Mouse (Mus musculus): ENCODE measurements around the gene Ptgds. TPM values are rescaled to one million over a fixed set of nuclear protein-coding genes. Genes with fewer than 3 reads are reported as not detected.

Gene Ptgds
- polyA plus RNA-seq, 1 experiment from 2014 or later, result 7.6 TPM

DNA sequence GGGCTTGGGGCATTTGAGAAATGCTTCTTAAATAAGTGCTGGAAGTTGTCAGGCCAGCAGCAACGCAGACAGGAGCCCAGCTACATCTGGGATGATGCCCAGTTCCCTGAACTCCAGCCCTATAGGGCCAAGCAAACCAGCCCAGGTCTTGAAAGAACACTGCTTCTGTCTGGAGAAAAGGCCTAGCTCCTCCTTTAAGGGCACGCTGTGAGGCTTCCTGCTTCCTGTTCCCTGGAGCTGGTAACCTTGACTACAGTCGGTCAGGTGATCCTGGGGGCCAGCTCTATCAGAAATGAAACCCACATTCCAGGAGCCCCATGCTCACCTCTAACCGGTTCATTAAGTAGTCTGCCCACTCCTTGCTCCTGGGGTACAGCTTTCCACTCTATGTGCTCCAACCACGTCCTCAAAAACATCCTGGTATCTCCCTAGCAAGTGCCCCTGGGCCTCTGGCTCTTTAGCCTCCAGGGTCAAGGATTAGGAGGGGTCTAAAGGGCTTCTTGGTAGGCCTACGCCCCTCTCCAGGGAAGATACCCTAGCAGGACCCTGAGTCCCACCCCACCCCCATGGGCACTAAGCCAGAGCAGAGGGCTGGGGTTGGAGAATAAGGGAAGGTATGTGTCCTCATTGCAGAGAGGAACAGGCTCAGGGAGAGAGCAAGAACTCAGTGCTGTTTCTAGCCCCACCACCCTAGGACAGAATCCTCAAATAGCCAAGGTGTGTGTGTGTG lies 28.2 kb upstream of the Ptgds start:
- no peaks in the 10 kb centered on the region for H3K9me3 ChIP-seq (replicated peaks)
- H3K36me3 ChIP-seq (ENCODE audit: poor library complexity, severe bottlenecking), result peaks cover 8% of the 10 kb centered on the region
- no peak for ATAC-seq
- 62% methylated on average over 6 of the region's 6 CpGs for WGBS
- H3K4me3 ChIP-seq, result no peak overlapping the region
- H3K4me1 ChIP-seq, result peaks cover 21% of the 10 kb centered on the region
- H3K27ac ChIP-seq, result no peak overlapping the region
- no peaks in the 10 kb centered on the region for H3K27me3 ChIP-seq
- no peak overlapping the region for H3K9ac ChIP-seq
- H3K4me2 ChIP-seq, result no peak overlapping the region

DNA sequence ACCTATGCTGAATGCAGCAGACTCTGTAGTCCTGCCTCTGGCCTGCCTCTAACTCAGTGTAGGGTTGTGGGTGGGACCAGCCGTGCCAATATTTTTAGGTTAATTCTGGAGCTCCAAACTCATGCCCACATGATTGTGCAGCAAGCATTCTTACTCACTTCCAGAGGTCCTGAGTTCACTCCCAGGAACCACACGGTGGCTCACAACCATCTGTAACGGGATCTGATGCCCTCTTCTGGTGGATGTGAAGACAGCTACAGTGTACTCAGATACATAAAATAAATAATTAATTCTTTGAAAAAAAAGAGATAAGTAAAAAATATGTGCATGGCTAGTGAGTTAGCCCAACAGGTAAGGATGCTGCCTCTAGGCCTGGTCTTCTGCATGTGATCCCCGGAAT lies 26.6 kb upstream of the Ptgds start:
- no peaks in the 10 kb centered on the region for H3K27me3 ChIP-seq
- 42% methylated on average over 4 of the region's 4 CpGs for WGBS
- H3K9me3 ChIP-seq (replicated peaks), result no peaks in the 10 kb centered on the region
- no peak overlapping the region for H3K4me2 ChIP-seq
- no peak overlapping the region for H3K9ac ChIP-seq
- peaks cover 10% of the 10 kb centered on the region for H3K4me1 ChIP-seq
- H3K27ac ChIP-seq, result no peak overlapping the region
- no peak for ATAC-seq
- no peak overlapping the region for H3K4me3 ChIP-seq
- H3K36me3 ChIP-seq (ENCODE audit: poor library complexity, severe bottlenecking), result no peaks in the 10 kb centered on the region

DNA sequence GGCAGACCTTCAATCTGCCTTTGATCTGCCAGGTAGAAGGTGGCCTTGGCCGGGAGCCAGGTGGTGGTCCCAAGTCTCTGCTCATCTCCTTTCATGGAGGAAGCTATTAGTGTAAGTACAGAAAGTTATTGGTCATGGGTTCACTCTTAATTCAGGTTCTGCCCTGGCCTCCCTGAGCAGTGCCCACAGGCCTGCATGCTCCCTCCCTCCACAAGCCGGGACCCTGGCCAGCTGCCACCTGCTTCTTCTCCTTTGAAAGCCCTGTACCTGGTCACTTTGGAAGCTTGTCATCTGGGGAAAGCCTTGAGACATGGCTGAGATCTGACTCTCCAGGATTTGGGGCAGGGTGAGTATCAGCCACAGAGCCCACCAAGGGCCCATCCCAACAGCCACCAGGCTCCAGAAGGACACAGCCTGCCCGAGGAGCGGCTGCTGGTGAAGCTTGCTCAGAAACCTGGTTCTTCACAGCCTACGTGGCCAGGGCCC lies 23.7 kb upstream of the Ptgds start, which contains the start of gene Lcn12:
Gene Lcn12, minus strand, starts transcription at position 436 of the 486 bp plus-strand sequence.
- Histone ChIP-seq H3K4me1 (no peaks in the 10 kb centered on the region), H3K36me3 (ENCODE audit: poor library complexity, severe bottlenecking) (no peaks in the 10 kb centered on the region), H3K9ac (no peak within 1 kb of the TSS), H3K9me3 (replicated peaks) (no peaks in the 10 kb centered on the region), H3K27ac (no peak within 1 kb of the TSS), H3K27me3 (0 out of 2 replicates have a peak, but pooled peaks cover 3% of the 10 kb centered on the region), H3K4me2 (no peak within 1 kb of the TSS), H3K4me3 (no peak within 1 kb of the TSS)
- no peak for ATAC-seq
- WGBS, result 86% methylated on average over 5 of the region's 5 CpGs

DNA sequence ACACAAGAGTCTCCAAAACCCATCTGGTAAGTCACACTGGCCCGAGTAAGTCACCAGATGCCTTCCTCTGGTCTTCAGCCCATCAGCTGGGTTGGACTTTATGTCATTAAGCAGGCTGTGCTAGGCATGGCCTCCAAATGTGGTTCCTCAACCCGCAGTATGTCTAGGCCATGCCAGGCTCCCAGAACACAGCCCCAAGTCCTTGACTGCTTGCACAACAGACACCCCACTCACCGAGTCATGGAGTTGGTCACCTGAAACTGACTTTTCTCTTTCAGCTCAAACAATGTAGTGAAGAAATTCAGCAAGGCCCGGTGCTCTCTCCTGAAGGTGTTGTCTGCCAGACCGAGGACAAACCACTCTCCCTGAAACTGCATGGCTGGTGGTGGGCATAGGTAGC lies 23.1 kb upstream of the Ptgds start:
- no peaks in the 10 kb centered on the region for H3K4me1 ChIP-seq
- H3K4me2 ChIP-seq, result no peak overlapping the region
- 84% methylated on average over 5 of the region's 5 CpGs for WGBS
- H3K9me3 ChIP-seq (replicated peaks), result no peaks in the 10 kb centered on the region
- no peak for ATAC-seq
- no peak overlapping the region for H3K4me3 ChIP-seq
- no peaks in the 10 kb centered on the region for H3K36me3 ChIP-seq (ENCODE audit: poor library complexity, severe bottlenecking)
- H3K27me3 ChIP-seq, result 0 out of 2 replicates have a peak, but pooled peaks cover 3% of the 10 kb centered on the region
- no peak overlapping the region for H3K27ac ChIP-seq
- H3K9ac ChIP-seq, result no peak overlapping the region

DNA sequence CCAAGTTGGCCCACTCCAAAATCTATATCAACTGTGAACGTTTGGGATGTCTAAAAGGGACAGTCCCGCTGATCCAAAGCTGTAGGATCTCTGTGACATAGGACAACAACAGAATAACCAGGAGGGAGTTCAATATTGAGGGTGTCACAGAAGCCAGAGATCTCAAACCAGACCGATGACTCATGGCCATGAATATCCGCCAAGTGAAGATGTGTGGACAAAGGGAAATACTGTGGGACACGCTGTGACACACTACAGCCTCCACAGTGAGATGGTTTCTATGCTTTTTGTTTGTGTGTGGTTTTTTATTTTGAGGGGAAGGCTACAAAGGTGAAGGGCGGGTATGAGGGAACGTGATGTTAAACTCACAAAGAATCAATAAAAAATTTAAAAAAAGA lies 18.8 kb upstream of the Ptgds start:
- 79% methylated on average over 7 of the region's 7 CpGs for WGBS
- no peak for ATAC-seq
- no peak overlapping the region for H3K4me3 ChIP-seq

DNA sequence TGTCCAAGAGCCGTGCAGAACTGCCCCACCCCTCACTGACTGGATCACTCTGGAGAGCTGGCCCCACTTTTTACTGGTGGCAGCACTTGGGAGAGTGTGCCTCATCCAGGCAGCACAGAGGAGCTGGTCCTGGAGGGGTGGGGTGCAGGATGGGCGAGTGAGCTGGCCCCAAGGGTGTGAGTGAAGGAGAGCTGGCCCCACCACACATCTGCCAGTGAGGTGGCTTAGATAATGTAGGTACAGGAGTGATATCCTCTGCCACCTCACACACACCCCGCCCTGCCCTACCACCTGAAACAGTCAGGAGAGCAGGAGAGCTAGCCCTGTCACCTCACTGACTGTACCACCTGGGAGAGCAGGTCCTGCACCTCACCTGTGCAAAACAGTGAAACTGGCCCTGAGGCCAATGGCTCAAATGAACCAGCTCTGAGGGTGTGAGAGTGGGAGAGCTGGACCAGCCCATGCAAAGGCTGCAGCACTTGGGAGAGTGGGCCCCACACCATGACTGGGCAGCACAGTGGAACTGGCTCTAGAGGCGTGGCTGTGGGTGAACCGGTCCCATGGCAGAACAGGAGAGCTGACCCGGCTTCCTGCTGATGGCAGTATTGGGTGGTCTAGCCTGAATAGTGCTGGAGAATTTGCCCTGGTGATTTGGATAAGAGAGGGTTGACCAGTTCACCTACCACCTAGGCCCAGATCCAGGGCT lies 18.3 kb upstream of the Ptgds start:
- H3K4me3 ChIP-seq, result no peak overlapping the region
- WGBS, result 77% methylated on average over 6 of the region's 6 CpGs
- H3K27ac ChIP-seq, result no peak overlapping the region
- no peaks in the 10 kb centered on the region for H3K4me1 ChIP-seq
- H3K36me3 ChIP-seq (ENCODE audit: poor library complexity, severe bottlenecking), result no peaks in the 10 kb centered on the region
- H3K27me3 ChIP-seq, result 0 out of 2 replicates have a peak, but pooled peaks cover 3% of the 10 kb centered on the region
- ATAC-seq, result no peak
- H3K9me3 ChIP-seq (replicated peaks), result no peaks in the 10 kb centered on the region
- H3K9ac ChIP-seq, result no peak overlapping the region
- H3K4me2 ChIP-seq, result no peak overlapping the region

More for the DNA sequence above, 18.8 kb upstream of the Ptgds start:
- Histone ChIP-seq H3K9me3 (replicated peaks) (no peaks in the 10 kb centered on the region), H3K9ac (no peak overlapping the region), H3K36me3 (ENCODE audit: poor library complexity, severe bottlenecking) (no peaks in the 10 kb centered on the region), H3K27me3 (0 out of 2 replicates have a peak, but pooled peaks cover 3% of the 10 kb centered on the region), H3K4me1 (no peaks in the 10 kb centered on the region), H3K27ac (no peak overlapping the region), H3K4me2 (no peak overlapping the region)

DNA sequence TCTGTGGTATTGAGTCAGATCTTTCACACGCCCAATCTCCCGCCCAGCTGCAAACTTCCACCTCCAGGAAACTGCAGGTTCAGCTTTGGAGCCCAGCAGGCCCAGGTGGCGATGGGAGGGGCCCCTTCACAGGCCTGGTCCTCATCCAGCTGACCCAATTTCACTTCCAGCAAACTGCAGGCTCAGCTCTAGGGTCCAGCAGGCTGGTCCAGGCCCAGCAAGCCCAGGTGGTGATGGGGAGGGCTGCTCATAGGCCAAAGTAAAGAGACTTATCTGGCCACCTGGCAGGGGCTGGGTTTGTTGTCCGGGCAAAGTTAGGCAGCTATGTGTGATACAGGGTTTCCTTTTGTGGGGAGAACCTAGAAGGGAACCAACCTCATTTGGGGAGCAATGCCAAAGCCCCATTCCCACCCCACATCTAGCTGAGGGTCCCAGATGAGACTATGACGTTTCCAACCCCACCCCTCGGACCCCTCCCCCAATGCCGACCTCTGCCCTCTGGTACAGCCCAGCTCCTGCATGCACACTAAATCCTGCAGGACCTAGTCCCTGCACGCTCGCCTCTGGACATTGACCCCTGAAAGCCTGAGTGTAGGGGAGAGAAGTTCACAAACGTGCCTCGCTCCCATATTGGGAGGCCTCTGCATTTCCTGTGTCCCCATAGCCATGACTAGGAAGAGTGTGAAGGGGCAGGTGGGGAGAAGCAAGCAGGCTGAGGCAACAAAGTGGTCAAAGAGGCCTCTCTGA lies 15.2 kb upstream of the Ptgds start:
- H3K27ac ChIP-seq, result no peak overlapping the region
- no peaks in the 10 kb centered on the region for H3K9me3 ChIP-seq (replicated peaks)
- no peak overlapping the region for H3K9ac ChIP-seq
- ATAC-seq, result no peak
- H3K4me3 ChIP-seq, result no peak overlapping the region
- WGBS, result 69% methylated on average over 11 of the region's 11 CpGs
- H3K27me3 ChIP-seq, result 0 out of 2 replicates have a peak, but pooled peaks cover 3% of the 10 kb centered on the region
- H3K4me2 ChIP-seq, result no peak overlapping the region
- no peaks in the 10 kb centered on the region for H3K36me3 ChIP-seq (ENCODE audit: poor library complexity, severe bottlenecking)
- H3K4me1 ChIP-seq, result no peaks in the 10 kb centered on the region

DNA sequence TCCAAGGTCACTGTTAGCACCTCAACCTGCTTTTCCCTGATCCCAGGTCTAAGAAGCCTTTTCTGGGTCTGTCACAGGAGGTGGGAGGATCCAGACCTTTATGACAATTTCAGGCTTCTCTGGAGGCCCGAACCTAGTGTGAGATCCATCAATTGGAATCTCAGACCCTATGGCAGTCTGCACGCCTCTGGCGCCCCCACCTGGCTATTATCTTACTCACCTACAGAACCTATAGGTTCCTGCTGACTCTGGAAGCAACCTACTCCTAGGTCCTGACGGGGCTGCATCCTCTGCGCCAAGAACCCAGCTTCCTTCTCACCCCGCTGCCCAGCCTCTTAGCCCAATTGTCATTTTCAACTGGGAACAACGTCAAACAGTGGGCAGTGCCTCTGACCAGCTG lies 13.1 kb upstream of the Ptgds start:
- ATAC-seq, result no peak
- 24% methylated on average over 7 of the region's 7 CpGs for WGBS
- H3K4me2 ChIP-seq, result no peak overlapping the region
- H3K4me3 ChIP-seq, result no peak overlapping the region
- H3K9me3 ChIP-seq (replicated peaks), result no peaks in the 10 kb centered on the region
- H3K9ac ChIP-seq, result no peak overlapping the region
- H3K36me3 ChIP-seq (ENCODE audit: poor library complexity, severe bottlenecking), result no peaks in the 10 kb centered on the region
- H3K4me1 ChIP-seq, result no peaks in the 10 kb centered on the region
- no peaks in the 10 kb centered on the region for H3K27me3 ChIP-seq
- no peak overlapping the region for H3K27ac ChIP-seq

DNA sequence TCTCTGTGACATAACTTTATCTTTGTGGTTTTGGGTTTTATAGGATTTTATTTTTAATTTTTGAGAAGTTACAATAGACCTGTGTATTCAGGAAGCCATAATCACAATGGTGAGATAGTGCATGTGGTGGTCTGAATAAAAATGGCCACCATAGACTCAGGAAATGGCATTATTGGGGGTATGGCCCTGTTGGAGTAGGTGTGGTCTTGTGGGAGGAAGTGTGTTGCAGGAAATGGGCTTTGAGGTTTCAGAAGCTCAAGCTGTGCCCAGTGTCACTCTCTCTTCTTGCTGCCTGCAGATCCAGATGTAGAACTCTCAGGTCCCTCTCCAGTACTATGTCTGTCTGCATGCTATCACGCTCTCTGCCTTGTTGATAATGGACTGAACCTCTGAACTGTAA lies 10.7 kb upstream of the Ptgds start:
- H3K4me3 ChIP-seq, result no peak overlapping the region
- 91% methylated on average over 1 of the region's 1 CpGs for WGBS
- H3K36me3 ChIP-seq (ENCODE audit: poor library complexity, severe bottlenecking), result no peaks in the 10 kb centered on the region
- no peaks in the 10 kb centered on the region for H3K4me1 ChIP-seq
- 0 out of 2 replicates have a peak, but pooled peaks cover 3% of the 10 kb centered on the region for H3K27me3 ChIP-seq
- H3K4me2 ChIP-seq, result no peak overlapping the region
- no peak for ATAC-seq
- no peaks in the 10 kb centered on the region for H3K9me3 ChIP-seq (replicated peaks)
- H3K27ac ChIP-seq, result no peak overlapping the region
- H3K9ac ChIP-seq, result no peak overlapping the region

DNA sequence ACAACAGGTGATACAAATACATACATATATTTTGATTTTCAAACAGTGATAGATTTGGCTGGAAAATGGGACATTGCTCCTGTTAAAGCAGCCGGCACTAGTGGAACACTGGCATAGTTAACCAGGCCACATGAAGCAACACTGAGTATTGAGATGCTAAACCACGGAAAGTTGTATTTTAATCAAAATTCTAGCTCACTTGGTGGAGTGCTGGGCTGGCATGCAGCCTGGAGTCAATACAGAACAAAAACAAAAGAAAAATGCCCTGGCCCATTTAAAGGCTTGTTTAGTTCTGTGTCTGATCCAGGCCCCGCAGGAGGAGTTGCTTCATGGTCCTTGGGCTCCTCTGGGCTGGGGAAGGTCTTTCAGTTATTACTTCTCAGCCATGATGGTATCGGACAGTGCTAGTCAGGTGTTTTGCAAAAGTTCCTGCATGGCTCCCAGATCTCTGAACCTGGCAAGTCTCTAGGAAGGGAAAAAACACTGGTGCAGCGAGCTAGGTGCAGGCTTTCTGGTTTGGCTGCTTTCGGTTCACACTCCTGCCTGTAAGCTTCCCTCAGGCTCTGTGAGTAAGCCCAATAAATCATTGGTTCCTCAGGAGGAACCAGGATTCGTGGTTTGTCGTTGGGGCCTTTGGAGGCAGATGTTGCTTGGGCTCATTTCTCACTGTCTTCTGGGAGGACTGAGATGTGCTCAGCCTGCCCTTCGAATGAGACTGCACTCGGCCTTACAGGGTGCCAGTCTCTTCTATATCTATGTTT lies 9.9 kb upstream of the Ptgds start:
- 77% methylated on average over 10 of the region's 10 CpGs for WGBS
- 0 out of 2 replicates have a peak, but pooled peaks cover 5% of the 10 kb centered on the region for H3K27me3 ChIP-seq
- no peak overlapping the region for H3K4me3 ChIP-seq

DNA sequence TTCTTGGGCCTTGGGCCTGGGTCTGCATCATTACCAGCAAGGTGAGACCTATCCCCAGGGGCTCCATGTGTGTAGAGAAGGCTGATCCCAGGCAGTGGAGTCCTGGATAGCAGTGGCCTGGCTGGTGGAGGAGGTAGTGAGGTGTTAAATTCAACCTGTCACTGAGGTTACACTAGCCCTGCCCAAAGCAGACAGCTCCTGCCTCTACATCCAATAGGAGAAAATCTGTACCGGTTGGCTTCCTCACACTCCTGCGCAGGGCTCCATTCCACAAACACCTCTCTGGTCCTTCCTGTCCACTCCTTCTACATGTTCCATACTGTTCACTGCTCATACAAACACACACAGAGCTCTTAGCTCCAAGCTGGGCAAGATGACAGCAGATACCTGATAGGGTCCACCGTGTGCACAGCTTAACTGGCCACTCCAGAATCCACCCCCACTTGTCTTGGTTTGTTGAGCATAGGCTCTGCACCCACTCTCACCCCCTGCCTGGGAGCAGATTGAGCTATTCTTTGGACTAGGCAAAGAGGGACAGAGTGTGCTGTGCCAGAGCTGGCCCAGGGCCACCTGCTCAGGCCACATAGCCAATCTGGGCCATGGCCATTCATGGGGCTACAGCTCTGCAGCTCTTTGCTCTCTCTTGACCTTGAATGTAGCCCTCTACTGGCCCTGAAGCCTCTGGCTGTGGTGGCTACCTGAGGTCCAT lies 8.3 kb upstream of the Ptgds start:
- Histone ChIP-seq H3K4me3 (no peak overlapping the region), H3K9ac (no peak overlapping the region), H3K4me1 (no peaks in the 10 kb centered on the region), H3K9me3 (replicated peaks) (no peaks in the 10 kb centered on the region), H3K27ac (no peak overlapping the region), H3K27me3 (0 out of 2 replicates have a peak, but pooled peaks cover 5% of the 10 kb centered on the region), H3K36me3 (ENCODE audit: poor library complexity, severe bottlenecking) (no peaks in the 10 kb centered on the region), H3K4me2 (no peak overlapping the region)
- ATAC-seq, result no peak
- WGBS, result 95% methylated on average over 3 of the region's 3 CpGs

More for the DNA sequence above, 9.9 kb upstream of the Ptgds start:
- no peak for ATAC-seq
- H3K9ac ChIP-seq, result no peak overlapping the region
- no peak overlapping the region for H3K27ac ChIP-seq
- H3K9me3 ChIP-seq (replicated peaks), result no peaks in the 10 kb centered on the region
- H3K36me3 ChIP-seq (ENCODE audit: poor library complexity, severe bottlenecking), result no peaks in the 10 kb centered on the region
- no peaks in the 10 kb centered on the region for H3K4me1 ChIP-seq
- no peak overlapping the region for H3K4me2 ChIP-seq
